Mouse (Mus musculus) hindbrain, postnatal 0 days (tissue): ENCODE results near the gene Ctdsp2. TPM values are rescaled to one million over a fixed set of nuclear protein-coding genes. Genes with fewer than 3 reads are reported as not detected.

ENCODE experiments used
- ATAC-seq: fragments of 200-750 bp; cut with Nextera tagmentation; 2 replicates; pipeline ENCODE4 v1.8.0; 2017; ENCODE audit warnings: mild to moderate bottlenecking, moderate TSS enrichment, moderate library complexity
- DNase-seq: peaks from one replicate; pipeline ENCODE4 v3.0.0-alpha.2; 2015; ENCODE audit warnings: low spot score
- H3K27ac ChIP-seq: fragments of 300-500 bp; sonication (generic); 2 replicates; pipeline ENCODE4 v1.5.1; 2014; ENCODE audit warnings: mild to moderate bottlenecking
- H3K27me3 ChIP-seq: fragments of 300-500 bp; sonication (generic); 2 replicates; pipeline ENCODE4 v1.6.1; 2014; ENCODE audit warnings: low read length, mixed read lengths; ENCODE audit not compliant: insufficient read depth
- H3K36me3 ChIP-seq: fragments of 300-500 bp; sonication (generic); 2 replicates; pipeline ENCODE4 v1.6.1; 2014; ENCODE audit warnings: low read length, mixed read lengths; ENCODE audit not compliant: insufficient read depth
- H3K4me1 ChIP-seq: fragments of 300-500 bp; sonication (generic); 2 replicates; pipeline ENCODE4 v1.6.1; 2014; ENCODE audit warnings: antibody characterized with exemption, low read length, mixed read lengths; ENCODE audit not compliant: insufficient read depth
- H3K4me2 ChIP-seq: fragments of 300-500 bp; sonication (generic); 2 replicates; pipeline ENCODE4 v1.6.1; 2014; ENCODE audit warnings: low read depth, mild to moderate bottlenecking, low read length, moderate library complexity, mixed read lengths
- H3K4me3 ChIP-seq: fragments of 300-500 bp; sonication (generic); 2 replicates; pipeline ENCODE4 v1.5.1; 2014; ENCODE audit warnings: low read length
- H3K9ac ChIP-seq: fragments of 300-500 bp; sonication (generic); replicated peaks from 2 replicates; pipeline ENCODE4 v1.6.1; 2014; ENCODE audit warnings: mild to moderate bottlenecking, low read length, moderate library complexity, mixed read lengths
- H3K9me3 ChIP-seq: fragments of 300-500 bp; sonication (generic); 2 replicates; pipeline ENCODE4 v1.6.1; 2016; ENCODE audit warnings: low read length, mixed read lengths
- CTCF ChIP-seq: IDR thresholded peaks from 2 replicates; pipeline ENCODE4 v1.5.1; 2016; ENCODE audit warnings: antibody characterized with exemption, control low read depth, low read depth
- WGBS: fragments of 180-500 bp; shearing (Covaris S2); extraction: QIAGEN DNeasy Blood & Tissue Kit; methylation state at CpG from one replicate; pipeline ENCODE4 v1.1.7; 2014; 5-methylcytosine and 5-hydroxymethylcytosine counted together
- polyA plus RNA-seq: library from polyadenylated mRNA; unstranded; fragments of >200 nt; fragmentation: Nextera tagmentation; extraction: Ambion mirVana; gene quantifications from 2 replicates; pipeline ENCODE4 v1.2.1, GENCODE M21; 2015
- total RNA-seq: library from RNA; depleted of rRNA; stranded (reverse); fragments of >200 nt; gene quantifications from 2 replicates; pipeline ENCODE4 v1.2.3, GENCODE M21; 2014

Ctdsp2 gene
- total and polyA plus RNA-seq, 2 experiments from 2014 or later = 16.7 to 64.5 TPM

DNA sequence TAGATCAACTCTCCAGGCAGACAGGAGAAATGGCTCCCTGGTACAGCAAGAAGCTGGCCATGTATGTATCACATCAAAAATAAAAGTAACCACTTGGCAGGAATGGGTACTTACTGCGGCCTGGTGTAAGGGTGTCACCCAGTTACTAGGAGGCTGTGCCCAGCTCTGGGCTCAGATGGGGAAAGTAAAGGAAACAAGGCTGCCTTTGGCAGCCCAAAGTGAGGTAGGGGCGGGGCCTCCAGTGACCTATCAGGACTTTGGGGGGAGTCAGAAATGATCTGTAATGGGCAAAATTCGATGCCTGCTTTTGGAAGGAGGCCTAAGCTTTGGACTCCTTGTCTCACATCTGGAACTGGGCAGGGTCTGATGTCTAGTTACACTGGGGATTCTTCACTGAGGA is 3.2 kb downstream of the Ctdsp2 start:
- H3K27me3 ChIP-seq = no peaks in the 10 kb centered on the region
- no peak for TF ChIP-seq CTCF
- WGBS = 60% methylated on average over 3 of the region's 3 CpGs
- no peak overlapping the region; the same call in 1 of the 2 replicates for H3K9ac ChIP-seq
- ATAC-seq (no peak), DNase-seq (no peak)
- peak overlapping the region; percentile 98 for H3K4me3 ChIP-seq
- H3K4me2 ChIP-seq = peak overlapping the region; percentile 91
- H3K9me3 ChIP-seq = no peaks in the 10 kb centered on the region
- peak overlapping the region; percentile 32; the same call in 1 of the 2 replicates for H3K27ac ChIP-seq
- H3K36me3 ChIP-seq = no peaks in the 10 kb centered on the region
- peaks cover 52% of the 10 kb centered on the region for H3K4me1 ChIP-seq

DNA sequence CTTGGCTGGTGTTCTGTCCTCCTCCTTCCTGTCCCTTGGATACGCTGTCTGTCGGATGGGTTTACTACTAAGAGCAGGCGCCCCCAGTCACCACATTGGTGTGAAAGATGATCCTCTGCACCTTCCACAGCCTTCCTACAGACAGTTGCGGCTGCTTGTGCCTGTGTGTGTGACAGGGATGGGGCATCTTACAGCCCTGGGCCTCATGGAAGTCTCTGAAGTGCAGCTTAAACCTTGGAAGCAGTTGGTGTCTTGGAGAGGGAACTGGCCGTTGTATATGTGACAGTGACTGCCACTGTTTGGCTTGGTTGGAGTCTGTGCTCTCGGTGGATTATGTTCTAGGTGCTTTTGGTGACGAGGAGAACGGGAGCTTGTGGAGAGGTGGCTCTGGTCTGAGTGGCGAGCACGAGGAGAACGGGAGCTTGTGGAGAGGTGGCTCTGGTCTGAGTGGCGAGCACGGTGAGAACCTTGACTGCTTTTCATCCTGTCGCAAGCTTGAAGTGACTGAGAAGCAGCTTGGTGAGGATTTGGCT is 4.7 kb downstream of the Ctdsp2 start:
- Histone ChIP-seq H3K4me2 (peak overlapping the region; percentile 91), H3K9ac (no peak overlapping the region), H3K9me3 (no peaks in the 10 kb centered on the region), H3K27ac (0 out of 2 replicates have a peak overlapping the region, but pooled peaks have one; percentile 48), H3K27me3 (no peaks in the 10 kb centered on the region), H3K4me3 (no peak overlapping the region), H3K36me3 (no peaks in the 10 kb centered on the region), H3K4me1 (peaks cover 62% of the 10 kb centered on the region)
- no peak for ATAC-seq
- no peak for DNase-seq
- 45% methylated on average over 14 of the region's 14 CpGs for WGBS
- TF ChIP-seq CTCF = no peak

DNA sequence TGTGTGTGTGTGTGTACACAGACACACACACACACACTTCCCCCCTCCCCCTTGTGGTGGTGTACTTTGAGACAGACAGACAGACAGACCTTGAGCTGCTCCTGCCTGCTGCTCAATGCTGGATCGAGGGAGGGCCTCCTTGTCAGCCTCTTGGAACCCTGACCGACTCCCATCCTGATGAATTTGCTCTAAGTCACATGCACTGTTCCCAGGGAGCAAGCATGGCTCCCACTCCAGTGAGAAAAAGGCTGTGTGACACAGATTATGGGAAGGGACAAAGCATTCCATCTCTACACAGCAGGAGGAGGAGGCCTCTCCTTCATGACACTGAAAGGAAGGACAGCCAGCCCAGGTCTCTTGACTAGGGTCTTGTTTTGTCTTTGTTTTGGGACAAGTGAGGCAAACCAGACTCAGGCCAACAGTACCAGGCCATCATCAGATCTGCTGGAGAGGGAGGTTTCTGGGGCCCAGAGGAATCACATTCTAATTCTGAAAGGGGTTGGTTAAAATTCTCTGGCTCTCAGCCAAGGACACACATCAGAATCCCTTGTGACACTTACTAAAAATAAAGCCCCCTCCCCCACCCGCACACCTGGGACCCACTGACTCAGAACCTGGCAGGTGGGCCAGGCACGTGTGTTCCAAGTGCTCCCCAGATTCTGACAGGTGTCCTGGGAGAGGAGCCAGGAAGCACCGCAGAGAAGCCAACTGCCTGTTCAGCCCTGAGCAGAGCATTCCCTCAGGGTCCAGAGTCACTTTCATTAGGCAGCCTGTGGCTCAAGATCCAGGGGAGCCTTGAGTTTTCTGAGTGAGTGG is 5.9 kb downstream of the Ctdsp2 start:
- Histone ChIP-seq H3K4me1 (peaks cover 62% of the 10 kb centered on the region), H3K9ac (0 out of 2 replicates have a peak overlapping the region, but pooled peaks have one; percentile 22), H3K27ac (peak overlapping the region; percentile 48; the same call in 1 of the 2 replicates), H3K9me3 (no peaks in the 10 kb centered on the region), H3K27me3 (no peaks in the 10 kb centered on the region), H3K4me3 (no peak overlapping the region), H3K36me3 (no peaks in the 10 kb centered on the region), H3K4me2 (peak overlapping the region; percentile 91)
- no peak for TF ChIP-seq CTCF
- DNase-seq = peak; percentile 58
- ATAC-seq = no peak
- 19% methylated on average over 5 of the region's 5 CpGs for WGBS

DNA sequence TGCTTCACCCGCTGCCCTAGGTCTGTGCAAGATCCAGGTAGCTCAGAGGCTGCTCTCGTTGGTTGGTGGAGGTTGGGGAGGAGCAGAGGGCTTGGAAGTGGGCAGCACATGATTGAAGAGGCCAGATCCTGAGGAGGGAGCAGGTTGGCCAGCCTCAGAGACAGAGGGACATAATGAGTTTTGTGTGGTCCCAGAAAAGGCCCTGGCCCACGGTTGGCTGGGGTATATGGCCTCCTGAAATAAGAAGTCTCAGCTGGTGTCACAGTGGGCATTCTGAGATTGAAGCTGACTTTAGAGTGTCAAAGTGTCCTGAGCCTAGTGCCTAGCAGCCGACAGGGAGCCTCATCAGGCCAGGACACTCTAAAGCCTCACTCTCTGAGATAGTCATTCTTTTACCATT is 6.6 kb downstream of the Ctdsp2 start:
- 64% methylated on average over 4 of the region's 4 CpGs for WGBS
- no peak for DNase-seq
- no peak for TF ChIP-seq CTCF

DNA sequence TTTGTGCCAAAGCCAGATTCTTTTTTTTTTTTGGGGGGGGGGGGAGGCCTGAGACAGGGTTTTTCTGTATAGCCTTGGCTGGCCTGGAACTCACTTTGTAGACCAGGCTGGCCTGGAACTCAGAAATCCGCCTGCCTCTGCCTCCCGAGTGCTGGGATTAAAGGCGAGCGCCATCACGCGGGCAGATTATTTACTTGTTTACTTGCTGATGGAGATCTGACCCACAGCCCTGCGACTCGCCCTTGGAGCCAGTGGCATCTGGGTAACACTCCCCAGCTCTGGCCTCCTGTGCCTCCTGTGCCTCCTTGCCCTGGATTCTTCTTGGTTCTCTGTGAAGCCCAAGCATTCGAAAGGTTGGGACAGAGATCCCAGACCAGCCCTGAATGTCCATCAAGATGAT is 7.1 kb downstream of the Ctdsp2 start:
- 89% methylated on average over 9 of the region's 9 CpGs for WGBS
- Histone ChIP-seq H3K27ac (peak overlapping the region; percentile 71; the same call in 1 of the 2 replicates), H3K4me3 (no peak overlapping the region)

More for the DNA sequence above, 6.6 kb downstream of the Ctdsp2 start:
- H3K27ac ChIP-seq = peak overlapping the region; percentile 48; the same call in 1 of the 2 replicates
- peaks cover 62% of the 10 kb centered on the region for H3K4me1 ChIP-seq
- H3K9me3 ChIP-seq = no peaks in the 10 kb centered on the region
- 0 out of 2 replicates have a peak overlapping the region, but pooled peaks have one; percentile 91 for H3K4me2 ChIP-seq
- no peaks in the 10 kb centered on the region for H3K36me3 ChIP-seq
- H3K27me3 ChIP-seq = no peaks in the 10 kb centered on the region
- no peak overlapping the region for H3K4me3 ChIP-seq
- no peak for ATAC-seq
- no peak overlapping the region for H3K9ac ChIP-seq

DNA sequence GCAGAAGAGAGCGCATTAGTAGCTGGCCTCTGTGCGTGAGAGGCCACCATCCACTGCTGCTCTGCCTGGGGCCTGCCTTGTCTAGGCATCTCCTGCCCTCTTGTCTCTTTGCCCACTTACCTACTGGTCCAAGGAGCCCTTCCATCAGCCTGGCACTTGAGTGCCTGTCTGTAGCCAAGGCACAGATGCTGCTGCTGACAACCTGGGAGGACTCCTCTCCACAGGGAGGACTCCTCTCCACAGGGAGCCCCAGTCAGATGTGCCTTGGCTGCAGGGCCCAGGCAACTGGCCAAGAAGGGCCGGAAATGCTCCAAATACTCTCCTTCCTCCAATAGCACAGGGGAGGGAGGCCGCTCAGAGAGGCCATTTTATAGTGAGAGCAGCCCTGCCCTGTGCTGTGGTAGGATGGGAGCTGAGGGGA is 8.0 kb downstream of the Ctdsp2 start:
- Histone ChIP-seq H3K27me3 (no peaks in the 10 kb centered on the region), H3K9me3 (no peaks in the 10 kb centered on the region), H3K4me2 (peak overlapping the region; percentile 25; the same call in 1 of the 2 replicates), H3K4me3 (0 out of 2 replicates have a peak overlapping the region, but pooled peaks have one; percentile 2), H3K9ac (peak overlapping the region; percentile 15; the same call in 1 of the 2 replicates), H3K4me1 (peaks cover 50% of the 10 kb centered on the region), H3K27ac (peak overlapping the region; percentile 71), H3K36me3 (no peaks in the 10 kb centered on the region)
- DNase-seq = peak; percentile 90
- ATAC-seq = peak; percentile 77
- no peak for TF ChIP-seq CTCF
- 23% methylated on average over 4 of the region's 4 CpGs for WGBS

More for the DNA sequence above, 7.1 kb downstream of the Ctdsp2 start:
- DNase-seq = no peak
- no peak for TF ChIP-seq CTCF
- Histone ChIP-seq H3K9ac (no peak overlapping the region; the same call in 1 of the 2 replicates), H3K36me3 (no peaks in the 10 kb centered on the region), H3K4me2 (no peak overlapping the region), H3K4me1 (peaks cover 59% of the 10 kb centered on the region), H3K9me3 (no peaks in the 10 kb centered on the region), H3K27me3 (no peaks in the 10 kb centered on the region)
- no peak for ATAC-seq
